Mouse (Mus musculus): ENCODE results near the gene Tmem273. TPM values are rescaled to one million over a fixed set of nuclear protein-coding genes. Genes with fewer than 3 reads are reported as not detected.
A peak's percentile ranks its signal among the peaks of the same experiment; 100 is the strongest.

Gene Tmem273
- under 1 TPM; 0.52 to 0.83 TPM for total RNA-seq (2021)

DNA sequence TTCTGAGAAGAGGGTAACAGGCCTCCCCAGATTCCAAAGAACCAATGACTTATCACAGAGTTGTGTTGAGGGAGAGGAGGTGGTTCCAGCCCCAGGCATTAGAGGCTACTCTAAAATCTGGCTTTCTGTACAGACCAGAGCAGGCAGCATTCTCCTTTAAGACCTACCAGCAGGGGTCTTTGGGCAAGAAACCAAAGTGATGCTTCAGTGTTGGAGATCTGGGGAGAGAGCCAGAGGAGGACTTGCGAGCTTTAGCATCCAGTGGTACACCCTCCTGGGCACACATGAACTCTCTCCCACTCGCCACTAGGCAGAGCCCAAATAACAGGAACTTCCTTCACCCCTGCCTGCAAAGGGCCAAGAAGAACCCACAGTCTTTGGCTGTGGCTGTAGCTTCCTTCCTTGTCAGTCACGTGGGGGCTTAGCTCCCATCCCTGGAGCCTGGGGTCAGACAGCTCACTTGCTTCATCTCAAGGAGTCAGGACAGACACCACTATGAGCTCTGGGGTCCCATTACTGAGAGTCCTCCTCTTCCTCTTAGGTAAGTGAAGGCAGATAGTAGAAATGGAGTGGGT, at the start of gene Tmem273:
Tmem273 (plus strand) TSS at position 408 of the 575 bp plus-strand sequence.
- no peak for DNase-seq

DNA sequence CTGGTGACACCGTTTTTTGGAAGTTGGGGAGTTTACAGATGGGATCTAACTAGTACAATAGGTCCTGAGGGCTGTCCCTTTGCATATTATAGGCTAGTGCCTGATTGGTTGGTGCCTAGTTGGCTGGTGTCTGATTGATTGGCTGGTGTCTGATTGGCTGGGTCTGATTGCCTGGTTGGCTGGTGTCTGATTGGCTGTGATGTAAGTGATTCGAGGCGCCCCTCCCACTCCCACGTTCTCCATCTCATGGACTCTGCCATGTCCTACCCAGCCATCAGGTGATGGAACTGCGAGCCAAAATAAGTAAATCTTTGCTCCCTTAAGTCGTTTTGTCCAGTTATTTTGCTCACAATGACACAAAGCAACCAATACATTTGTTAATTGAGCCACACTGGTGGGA, 49.2 kb upstream of the Tmem273 start:
- no peak for DNase-seq

DNA sequence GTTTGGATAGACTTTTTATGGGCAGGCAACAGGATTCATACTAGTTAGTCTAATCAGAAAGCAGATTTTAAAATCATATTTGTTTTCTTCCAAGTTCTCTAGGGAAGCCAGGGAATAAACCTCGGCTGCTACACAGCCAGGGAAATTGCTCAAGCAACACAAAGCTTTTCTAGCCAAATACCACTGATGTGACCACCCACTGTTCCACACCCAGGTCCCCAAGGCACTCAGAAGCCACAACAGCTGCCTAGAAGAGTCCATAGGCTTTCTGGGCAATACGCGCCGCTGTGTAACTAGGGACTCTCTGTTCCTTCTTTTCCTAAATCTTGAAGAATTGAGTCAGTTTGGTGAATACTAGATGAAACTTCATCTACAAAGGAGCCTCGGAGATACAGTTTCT, 47.2 kb upstream of the Tmem273 start:
- DNase-seq = no peak

DNA sequence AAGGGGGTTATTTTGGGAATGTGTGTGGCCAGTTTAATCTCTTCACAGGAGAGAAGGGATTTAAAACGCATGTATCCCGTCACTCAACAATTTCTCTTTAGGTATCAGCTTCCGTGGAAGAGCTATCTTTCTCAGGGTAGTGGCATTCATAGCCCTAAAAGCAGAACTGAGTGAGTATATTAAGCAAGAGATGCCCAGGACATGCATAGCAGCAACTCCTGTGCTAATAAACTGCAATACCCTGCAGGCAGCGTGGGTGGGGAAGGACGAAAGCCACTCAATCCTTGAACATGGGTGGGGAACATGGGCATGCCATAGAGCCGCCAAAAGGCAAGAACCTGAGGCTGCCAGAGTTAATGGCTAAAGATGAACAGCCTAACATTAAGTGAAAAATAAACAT, 37.2 kb upstream of the Tmem273 start:
- DNase-seq = no peak

DNA sequence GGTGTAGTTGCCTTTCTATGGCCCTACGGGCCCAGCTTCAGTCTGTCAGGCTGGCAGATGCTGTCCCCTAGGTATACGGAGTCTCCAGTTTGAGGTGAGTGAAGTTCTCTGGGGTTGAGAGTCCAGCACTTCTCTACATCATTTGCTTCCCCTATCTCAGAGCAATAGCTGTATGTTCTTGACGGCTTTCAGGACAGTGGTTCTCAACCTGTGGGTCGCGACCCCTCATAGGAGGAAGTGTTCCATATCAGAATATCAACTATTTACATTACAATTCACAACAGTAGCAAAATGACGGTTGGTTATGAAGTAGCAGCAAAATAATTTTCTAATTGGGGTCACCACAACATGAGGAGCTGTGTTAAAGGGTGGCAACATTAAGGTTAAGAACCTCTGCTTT, 35.0 kb upstream of the Tmem273 start:
- no peak for DNase-seq

DNA sequence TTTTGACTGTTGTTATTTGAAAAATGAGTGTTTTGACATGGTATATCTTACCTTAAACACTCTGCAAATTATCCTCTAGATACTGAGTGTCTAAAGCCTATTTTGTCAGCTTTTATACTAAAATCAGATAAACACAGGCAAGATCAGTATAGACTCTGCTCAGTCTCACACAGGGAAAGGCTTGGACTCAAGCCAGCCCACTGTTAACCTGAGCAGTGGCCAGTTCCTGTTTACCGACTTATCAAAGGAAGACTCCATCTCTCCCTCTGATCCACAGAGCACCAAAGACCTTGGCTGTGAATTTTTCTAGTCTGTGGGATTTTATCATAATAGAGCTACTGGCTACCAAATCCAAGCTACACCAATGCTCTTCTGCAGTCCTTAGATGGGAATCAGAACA, 31.5 kb upstream of the Tmem273 start:
- no peak for DNase-seq

DNA sequence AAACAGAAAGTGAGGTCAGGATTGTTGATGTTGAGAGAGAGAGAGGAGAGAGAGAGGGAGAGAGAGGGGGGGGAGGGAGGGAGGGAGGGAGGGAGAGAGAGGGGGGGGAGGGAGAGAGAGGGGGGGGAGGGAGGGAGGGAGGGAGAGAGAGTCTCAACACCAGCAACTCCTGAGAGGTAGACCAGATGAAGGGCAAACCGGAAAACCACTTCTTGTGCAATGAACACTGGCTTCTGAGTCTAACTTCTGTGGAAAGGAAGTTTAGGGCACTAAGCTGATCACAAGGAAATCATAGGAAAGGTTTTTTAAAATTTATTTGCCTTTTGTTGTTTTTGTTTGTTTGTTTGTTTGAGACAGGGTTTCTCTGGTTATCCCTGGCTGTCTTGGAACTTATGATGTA, 23.6 kb upstream of the Tmem273 start:
- DNase-seq = no peak

DNA sequence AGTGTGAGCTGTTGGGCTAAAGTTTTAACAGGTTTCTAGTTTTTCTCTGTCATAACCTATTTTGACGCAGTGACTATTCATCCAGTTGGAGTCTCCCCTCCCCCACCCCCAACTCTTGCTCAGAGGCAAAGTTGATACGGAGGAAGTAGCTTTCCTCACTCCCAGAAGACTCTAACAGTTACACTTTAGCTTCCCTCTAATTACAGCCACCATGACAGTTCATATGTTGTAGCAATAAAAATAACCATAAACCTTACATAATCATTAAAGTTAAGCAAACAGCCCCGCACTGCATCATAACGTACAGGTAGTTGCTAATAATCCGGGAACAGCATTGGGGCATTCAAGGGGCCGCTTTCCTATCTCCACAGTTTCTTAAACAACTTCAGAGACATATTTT, 15.2 kb upstream of the Tmem273 start:
- DNase-seq = no peak

DNA sequence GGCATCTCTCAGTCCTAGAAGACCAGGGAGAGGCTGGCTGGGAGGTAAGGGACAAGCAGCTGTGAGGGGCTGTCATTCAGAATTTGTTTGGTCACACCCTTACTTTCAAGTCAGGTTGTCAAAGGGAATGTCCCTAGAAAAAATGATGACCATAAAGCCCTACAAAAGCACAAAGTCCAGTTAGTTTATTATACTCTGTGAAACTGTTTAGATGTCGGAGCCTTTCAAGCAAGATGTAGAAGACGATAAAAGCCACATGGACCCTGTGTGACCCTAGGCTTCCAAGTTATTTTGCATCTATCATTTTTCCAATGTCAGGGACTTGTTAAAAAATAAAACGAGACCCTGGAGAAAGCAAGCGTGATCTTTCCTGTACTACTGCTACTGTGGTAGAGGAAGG, 13.7 kb upstream of the Tmem273 start:
- no peak for DNase-seq

DNA sequence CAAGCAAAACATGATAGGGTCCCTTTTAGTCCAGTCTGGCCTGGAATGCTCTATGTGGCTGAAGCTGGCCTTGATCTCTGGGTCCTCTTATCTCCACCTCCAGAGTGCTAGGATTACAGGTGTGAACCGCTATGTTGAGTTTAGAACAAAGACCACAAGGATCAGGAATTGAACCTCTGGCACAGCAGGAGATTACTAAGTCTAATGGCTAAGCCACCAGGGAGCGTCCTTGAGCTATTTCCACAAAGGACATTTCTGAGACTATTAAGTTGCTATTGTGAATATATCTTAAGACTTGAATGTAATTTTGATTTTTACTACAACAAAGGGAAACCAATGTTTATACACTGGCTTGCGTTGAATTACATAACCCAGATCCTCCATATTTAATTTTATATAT, 13.0 kb upstream of the Tmem273 start:
- DNase-seq = peak in 1 of 2 experiments; percentile 6

DNA sequence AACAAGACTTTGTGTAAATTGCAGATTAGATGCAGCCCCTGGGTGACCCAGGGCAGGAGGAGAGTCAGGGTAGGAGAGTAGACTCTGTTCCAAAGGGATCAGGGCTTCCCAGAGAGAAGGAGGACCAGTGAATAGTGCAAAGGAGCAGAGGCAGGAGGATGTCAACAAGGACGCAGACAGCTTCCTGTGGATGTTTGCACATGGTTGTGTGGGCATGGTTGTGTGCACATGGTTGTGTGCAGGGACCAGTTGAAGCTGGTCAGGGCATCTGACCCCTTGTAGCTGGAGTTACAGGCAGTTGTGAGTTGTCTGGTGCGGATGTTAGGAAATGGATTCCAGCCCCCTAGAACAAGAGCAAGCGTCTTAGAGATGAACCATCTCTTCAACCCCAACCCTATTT, 12.3 kb upstream of the Tmem273 start:
- no peak for DNase-seq

DNA sequence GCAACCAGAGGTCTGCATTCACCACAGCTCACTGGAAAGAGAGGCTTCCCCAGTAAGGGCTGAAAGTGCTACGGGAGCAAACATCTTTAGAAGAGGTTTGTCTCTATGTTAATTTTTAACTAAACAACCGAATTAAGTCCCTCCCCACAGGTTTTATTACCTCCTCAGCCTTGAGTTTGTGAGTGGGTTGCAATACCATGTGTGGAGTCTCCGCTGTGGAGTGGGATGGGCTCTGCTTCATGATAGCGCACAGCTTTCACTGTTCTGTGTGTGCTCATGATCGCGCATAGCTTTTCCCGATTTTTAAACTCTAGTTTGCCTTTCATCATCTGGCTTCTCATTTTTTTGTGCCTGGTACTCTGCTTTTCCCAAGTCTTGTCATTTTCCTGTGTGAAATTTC, 9.7 kb upstream of the Tmem273 start:
- no peak for DNase-seq

DNA sequence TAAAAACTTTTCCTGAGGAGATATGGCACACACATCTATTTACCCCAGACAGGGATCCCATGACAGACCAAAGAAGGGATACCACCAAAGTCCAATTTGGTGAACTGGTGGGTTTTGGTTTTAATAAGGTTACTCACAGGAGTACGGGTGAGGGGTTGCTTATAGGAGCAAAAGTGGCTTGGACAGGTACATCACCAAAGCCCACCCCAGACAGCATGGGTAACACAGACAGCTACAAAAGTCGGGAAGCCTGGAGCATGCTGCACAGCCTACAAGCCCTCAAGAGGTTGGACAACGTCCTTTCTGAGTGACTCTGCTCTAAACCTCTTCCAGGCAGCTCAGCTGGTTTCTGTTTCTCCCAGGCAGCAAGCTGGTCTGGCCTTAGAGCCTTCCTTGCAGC, 7.4 kb upstream of the Tmem273 start:
- no peak for DNase-seq

DNA sequence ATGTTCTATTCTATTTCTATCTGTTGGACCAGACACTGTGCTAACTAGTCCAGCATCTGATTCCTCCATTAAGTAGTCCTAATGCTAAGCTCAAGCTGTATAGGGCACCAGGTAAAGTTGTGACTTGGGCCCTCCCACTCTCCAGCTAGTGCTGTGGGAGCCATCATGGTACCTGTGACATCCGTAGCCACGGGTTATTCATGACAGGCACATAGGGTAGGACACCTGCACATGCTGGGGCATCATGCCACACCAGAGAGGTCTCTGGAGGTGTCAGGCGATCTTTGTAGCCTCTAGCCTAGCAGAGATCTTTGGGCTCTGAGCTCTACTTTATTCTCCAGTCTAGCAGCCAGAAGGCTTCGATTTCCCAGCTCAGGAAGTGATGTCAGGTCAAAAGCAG, 2.9 kb upstream of the Tmem273 start:
- no peak for DNase-seq

DNA sequence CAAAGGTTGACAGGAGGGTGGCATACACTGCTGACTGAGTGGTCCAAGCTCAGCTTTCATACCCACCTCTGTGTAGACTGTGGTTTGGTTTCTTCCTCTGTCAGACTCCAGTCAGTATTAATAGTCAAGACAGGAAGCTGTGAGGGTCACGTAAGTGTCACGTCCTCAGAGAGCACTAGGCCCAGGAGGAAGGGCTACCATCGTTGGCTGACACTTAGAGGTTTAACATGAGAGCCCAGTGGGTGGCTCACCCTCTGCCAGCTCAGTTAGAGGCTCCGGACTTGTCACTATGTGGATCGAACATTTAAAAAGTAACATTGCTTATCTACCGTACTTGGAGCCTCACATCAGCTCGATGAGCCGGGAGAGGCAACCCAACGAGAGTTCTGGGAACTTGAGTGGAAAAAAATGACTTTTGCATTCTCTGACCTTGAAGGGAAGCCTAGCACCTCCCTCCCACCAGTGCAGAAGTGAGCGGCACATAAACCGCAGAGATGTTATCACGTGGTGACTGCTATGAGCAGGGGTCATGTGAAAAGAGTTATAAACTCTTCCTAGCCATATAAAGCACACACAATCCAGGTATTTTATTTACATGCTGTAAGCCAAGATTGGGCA, 1.5 kb upstream of the Tmem273 start:
- no peak for DNase-seq

DNA sequence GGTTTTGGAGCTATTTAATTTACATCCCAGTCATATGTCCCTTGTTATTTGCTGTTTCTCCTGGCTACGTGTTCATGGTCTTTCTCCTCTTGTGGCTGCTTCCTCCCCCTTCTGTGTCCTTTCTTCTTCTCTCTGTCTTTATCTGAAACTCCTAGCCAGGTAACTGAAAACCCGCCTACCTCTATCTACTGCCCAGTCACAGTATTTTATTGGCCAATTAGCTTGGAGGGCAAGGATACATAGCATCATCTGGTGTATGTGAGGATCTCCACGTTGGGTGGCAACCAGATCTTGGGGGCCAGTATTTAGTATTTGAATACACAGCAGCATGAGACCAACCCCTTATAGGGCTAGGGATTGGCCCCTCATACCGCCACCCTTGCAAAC, 1.0 kb upstream of the Tmem273 start:
- DNase-seq = no peak

DNA sequence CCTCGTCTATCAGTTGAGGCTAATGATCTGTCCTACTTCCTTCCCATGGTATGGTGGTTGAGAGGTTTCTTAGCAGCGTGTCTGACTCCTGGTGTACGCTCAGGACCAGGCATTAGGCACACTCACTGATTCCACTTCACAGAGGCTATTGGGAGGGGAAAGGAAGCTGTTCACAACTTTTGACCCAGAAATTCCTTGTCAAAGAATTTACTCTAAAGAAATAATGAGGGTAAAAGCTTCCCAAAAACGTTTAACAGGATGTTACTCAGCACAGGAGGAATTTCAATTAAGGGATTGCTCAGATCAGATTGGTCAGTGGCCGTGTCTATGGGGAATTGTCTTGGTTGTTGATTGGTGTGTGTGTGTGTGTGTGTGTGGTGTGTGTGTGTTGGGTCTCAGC, 1.9 kb downstream of the Tmem273 start:
- DNase-seq = no peak

DNA sequence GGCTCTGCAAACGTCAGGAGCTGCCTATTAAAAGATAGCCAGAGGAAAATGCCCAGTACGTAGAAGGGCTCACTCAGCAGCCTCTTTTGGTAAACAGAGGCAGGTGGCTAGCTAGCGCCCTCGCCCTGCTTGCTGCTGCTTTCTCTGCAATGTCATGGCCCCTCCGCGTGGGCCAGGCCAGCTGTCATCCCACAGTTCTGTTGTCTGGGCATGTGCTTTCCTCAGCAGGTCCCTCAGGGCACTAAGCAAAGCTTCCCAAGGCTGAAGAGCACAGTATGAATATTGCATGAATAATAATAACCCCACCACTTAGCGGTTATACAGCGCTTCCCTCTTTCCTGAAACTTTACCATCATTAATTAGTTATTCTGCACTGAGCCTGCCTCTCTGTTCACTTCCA, 10.6 kb downstream of the Tmem273 start:
- no peak for DNase-seq

DNA sequence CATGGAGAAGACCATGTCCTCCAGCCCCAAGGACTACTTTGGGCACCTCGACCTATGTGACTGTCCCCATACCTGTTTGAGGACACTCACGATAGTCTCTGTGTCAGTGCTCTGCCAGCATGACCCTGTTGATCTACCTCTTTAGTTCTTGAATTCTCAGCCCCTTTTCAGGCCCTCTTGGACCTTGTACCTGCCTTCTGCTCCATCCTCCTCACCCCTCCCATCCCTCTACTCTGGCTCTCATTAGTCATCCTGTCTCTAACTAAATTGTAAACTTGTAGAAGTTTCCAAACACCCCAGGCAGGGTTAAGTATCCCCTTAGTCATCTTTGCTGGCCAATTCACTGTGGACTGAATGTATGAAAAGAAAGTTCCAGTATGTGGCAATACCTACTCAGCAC, 12.0 kb downstream of the Tmem273 start:
- no peak for DNase-seq

DNA sequence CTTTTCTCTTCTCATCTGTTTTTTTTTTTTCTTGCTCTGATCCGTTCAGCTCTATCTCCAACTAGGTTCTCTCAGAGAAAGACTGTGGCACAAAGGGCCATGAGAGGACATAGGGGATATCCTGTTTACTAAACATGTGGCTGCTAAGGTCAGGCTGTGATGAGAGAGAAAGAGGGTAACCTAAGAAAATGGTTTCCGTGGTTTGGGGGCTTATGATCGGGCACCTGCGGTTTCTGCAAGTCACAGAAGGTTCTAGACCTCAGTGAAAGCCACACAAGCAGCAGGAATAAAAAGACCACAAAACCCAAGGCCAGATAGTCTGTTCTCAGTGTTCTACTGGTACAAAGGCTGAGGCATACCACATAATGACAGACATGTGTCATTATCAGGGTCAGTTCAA, 12.6 kb downstream of the Tmem273 start:
- no peak for DNase-seq

DNA sequence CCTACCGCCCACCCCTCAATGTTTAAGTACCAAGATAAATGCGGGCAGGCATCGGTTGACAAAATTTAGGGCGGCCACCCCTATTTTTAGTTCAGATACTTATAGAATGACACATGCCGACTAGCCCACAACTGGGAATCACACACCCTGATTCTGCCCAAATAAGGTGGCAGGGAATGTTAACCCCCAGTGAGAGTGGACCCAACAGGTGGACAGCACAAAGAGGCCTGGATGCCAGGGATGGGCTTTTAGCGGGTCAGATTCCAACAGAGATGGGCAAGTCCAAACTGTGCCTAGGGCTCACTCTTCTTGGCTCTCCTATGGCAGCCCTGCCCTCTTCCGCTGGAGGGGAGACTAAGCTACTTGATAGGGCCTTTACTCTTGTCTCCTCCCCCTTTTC, 14.3 kb downstream of the Tmem273 start:
- DNase-seq = no peak

DNA sequence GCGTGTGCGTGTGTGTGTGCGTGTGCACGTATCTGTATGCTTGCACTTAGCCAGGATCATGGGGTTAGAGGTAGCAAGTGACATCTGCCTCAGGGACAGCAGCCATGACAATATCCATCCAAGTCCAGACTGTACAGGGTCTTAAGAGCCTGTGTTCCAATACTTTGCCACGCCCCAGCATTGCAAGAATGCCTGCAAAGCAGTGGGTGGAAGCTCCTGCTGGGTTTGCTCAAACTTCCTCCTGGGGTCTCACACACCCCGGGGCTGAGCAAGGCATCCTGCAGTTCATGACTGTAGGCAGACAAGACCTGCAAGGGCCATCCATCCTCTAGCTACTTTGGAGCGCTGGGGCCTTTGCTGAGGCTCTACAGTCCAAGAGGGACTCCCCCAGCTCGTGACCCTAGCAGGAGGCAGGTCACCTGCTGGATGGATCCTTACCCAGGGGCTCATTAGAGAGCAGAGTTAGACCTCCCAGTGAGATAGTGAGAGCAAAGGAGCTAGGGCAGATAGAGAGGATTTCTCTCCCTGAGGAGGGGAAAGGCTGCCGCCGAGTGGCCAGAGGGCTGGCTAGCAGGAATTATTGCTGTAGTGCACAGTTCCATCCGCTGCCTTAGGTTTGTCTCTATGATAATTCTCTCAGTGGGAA, 15.4 kb downstream of the Tmem273 start:
- no peak for DNase-seq

DNA sequence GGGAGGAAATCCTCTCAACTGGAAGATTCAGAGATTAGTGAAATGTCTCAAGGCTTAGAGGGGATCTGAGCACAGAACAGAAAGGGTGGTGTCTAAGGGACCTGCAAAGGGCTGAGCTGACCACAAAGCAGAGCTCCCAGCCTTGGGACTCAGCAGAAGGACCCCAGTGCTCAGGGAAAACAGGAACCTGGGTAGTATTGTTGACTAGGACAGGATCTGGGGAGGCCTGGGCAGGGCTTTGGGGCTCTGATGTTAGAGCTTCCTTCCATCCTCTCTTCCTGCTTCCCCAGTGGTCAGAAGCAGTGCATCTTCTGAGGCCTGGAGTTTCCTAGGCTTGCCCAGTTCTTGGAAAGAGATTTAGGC, 15.9 kb downstream of the Tmem273 start:
- DNase-seq = no peak

DNA sequence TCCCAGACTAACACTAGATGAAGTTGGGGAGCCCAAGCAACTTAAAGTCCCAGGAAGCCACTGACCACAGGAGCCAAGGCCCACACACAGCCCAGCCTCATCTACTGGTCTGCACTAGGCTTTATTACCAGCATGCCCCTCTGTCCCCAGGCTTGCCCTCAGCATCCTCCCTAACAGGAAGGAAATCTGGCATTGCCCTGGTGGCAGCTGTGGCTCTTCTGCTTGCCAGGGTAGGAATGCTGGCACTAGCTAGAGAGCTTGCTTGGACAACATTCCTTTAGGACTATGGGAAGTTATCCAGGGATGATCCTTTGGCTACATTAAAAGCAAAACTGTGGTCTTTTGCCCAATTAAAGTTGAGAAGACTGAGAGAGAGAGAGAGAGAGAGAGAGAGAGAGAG, 24.3 kb downstream of the Tmem273 start:
- DNase-seq = no peak

DNA sequence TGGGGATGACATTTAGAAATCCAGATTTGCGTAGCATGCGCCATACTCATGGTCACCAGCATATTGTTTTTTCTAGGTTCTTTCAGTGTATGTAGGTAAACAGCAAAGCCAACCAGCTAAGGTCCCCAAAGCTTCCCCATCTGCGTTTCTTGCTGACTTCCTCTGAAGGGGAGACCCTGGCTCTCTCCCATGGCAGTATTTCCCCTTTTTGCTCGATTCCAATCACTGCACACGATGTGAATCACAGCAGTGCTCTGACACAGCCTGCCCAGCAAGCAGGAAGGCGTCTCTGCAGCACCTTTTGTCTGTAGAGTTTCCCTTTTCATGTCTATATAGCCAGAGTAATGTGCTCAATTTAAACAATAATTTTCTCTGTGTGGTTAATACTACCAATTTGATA, 26.7 kb downstream of the Tmem273 start:
- no peak for DNase-seq

Data from layer of hippocampus, postnatal 36 days (tissue).